Mouse (Mus musculus) limb, embryonic 14.5 days (tissue): ENCODE measurements at regions not wholly inside any gene's neighbourhood (a gene's known extent, or its start where the extent isn't known, plus 50 kb on each side); places are given as distances from the start of the nearest gene placed in this dataset.

Experiments
- ATAC-seq: fragments of 200-750 bp; cut with Nextera tagmentation; 2 replicates; pipeline ENCODE4 v1.8.0; 2017; ENCODE audit warnings: low read depth, moderate number of reproducible peaks, moderate TSS enrichment; ENCODE audit not compliant: low FRiP score
- DNase-seq: peaks from one replicate; pipeline ENCODE4 v3.0.0-alpha.2; 2015; ENCODE audit warnings: low spot score
- H3K27ac ChIP-seq: fragments of 300-500 bp; sonication (generic); replicated peaks from 2 replicates; pipeline ENCODE4 v1.5.1; 2014; ENCODE audit warnings: low read depth, mild to moderate bottlenecking, low read length, moderate library complexity, mixed read lengths
- H3K27me3 ChIP-seq: fragments of 300-500 bp; sonication (generic); 2 replicates; pipeline ENCODE4 v1.6.1; 2014; ENCODE audit warnings: low read length, mixed read lengths; ENCODE audit not compliant: control insufficient read depth, insufficient read depth
- H3K36me3 ChIP-seq: fragments of 300-500 bp; sonication (generic); 2 replicates; pipeline ENCODE4 v1.6.1; 2014; ENCODE audit warnings: mild to moderate bottlenecking, low read length, moderate library complexity, mixed read lengths; ENCODE audit not compliant: control insufficient read depth, insufficient read depth
- H3K4me1 ChIP-seq: fragments of 300-500 bp; sonication (generic); 2 replicates; pipeline ENCODE4 v1.6.1; 2014; ENCODE audit warnings: antibody characterized with exemption, low read length, mixed read lengths; ENCODE audit not compliant: control insufficient read depth, insufficient read depth
- H3K4me2 ChIP-seq: fragments of 300-500 bp; sonication (generic); replicated peaks from 2 replicates; pipeline ENCODE4 v1.6.1; 2014; ENCODE audit warnings: low read depth, mild to moderate bottlenecking, low read length, moderate library complexity; ENCODE audit not compliant: severe bottlenecking
- H3K4me3 ChIP-seq: fragments of 300-500 bp; sonication (generic); replicated peaks from 2 replicates; pipeline ENCODE4 v1.5.1; 2014; ENCODE audit warnings: low read length
- H3K9ac ChIP-seq: fragments of 300-500 bp; sonication (generic); 2 replicates; pipeline ENCODE4 v1.6.1; 2014; ENCODE audit warnings: mild to moderate bottlenecking, low read depth, low read length, moderate library complexity; ENCODE audit not compliant: severe bottlenecking
- H3K9me3 ChIP-seq: fragments of 300-500 bp; sonication (generic); 2 replicates; pipeline ENCODE4 v1.6.1; 2016; ENCODE audit warnings: low read length; ENCODE audit not compliant: control insufficient read depth
- POLR2A ChIP-seq: fragments of 200-500 bp; IDR thresholded peaks from 2 replicates; pipeline ENCODE4 v1.8.0; 2012; ENCODE audit warnings: inconsistent platforms, mild to moderate bottlenecking, moderate library complexity, borderline replicate concordance; ENCODE audit not compliant: insufficient read depth, insufficient read length; ENCODE audit errors: extremely low read depth
- WGBS: fragments of 180-500 bp; shearing (Covaris S2); extraction: QIAGEN DNeasy Blood & Tissue Kit; methylation state at CpG from one replicate; pipeline ENCODE4 v1.1.7; 2014; 5-methylcytosine and 5-hydroxymethylcytosine counted together

DNA sequence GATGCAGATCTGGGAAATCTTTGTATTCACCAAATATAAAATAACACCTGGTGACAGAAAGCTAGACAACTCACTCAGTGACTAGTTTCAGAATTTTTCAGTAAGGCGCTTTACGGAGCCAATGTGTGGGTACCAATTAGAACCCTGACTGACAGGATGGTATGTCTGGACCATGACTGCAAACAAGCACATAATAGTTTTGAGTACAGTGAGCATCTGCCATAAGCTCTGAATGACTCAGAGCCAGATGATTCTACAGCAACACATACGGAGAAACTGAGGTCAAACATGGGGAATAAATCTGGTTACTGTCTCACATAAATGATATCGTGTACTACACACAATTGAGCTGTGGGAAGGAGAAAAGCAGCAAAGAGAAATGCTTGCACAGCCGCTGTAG, 339.9 kb upstream of the Slc24a5 start:
- Histone ChIP-seq H3K4me2 (no peak overlapping the region), H3K27ac (no peak overlapping the region), H3K9ac (no peak overlapping the region), H3K4me3 (no peak overlapping the region), H3K27me3 (no peaks in the 10 kb centered on the region), H3K9me3 (no peaks in the 10 kb centered on the region), H3K36me3 (no peaks in the 10 kb centered on the region), H3K4me1 (no peaks in the 10 kb centered on the region; the same call in 1 of the 2 replicates)
- DNase-seq = no peak
- 86% methylated on average over 5 of the region's 5 CpGs for WGBS
- ATAC-seq = no peak
- no peak for TF ChIP-seq POLR2A

DNA sequence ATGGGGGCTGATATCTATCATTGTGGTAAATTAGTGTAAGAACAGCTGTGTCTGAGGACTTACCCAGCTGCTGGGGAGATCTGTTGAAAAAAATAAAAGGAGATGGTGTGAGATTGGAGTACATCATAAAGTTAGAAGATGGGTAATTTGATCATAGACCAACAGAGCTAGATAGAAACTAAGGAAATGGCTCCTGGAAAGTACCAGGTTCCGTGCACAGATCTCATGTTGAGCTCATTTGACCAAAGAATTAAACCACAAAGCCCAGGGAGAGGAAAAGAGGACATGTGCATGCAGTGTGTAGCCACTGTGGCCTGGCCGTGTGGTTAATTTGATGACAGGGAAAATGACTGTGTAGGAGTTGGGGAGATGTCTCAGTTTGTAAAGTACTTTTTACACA, 335.3 kb upstream of the Slc24a5 start:
- no peak for TF ChIP-seq POLR2A

DNA sequence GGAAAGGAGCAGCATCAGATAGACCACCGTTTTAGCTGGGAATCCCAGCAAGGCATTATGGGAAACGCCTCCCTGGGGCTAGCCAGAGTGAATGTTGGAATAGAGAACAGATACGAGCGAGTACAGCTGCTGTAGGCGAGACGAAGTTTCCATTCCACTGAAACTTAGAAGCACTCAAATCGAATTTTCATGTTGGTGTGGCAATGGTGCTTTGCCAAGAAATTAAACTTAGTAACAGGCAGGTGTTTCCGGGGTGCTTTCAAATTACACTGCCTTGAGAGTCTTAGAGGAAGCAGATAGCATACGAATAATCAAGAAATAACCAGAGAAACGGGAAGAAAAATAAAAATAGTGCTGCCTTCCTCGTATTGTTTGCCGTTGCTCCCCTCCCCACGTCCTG, 327.1 kb upstream of the Slc24a5 start:
- DNase-seq = no peak
- no peak overlapping the region for H3K4me2 ChIP-seq

More for the DNA sequence above, 335.3 kb upstream of the Slc24a5 start:
- Histone ChIP-seq H3K4me1 (no peaks in the 10 kb centered on the region; the same call in 1 of the 2 replicates), H3K9me3 (no peaks in the 10 kb centered on the region), H3K27ac (no peak overlapping the region), H3K9ac (no peak overlapping the region), H3K4me2 (no peak overlapping the region), H3K36me3 (no peaks in the 10 kb centered on the region), H3K4me3 (no peak overlapping the region), H3K27me3 (no peaks in the 10 kb centered on the region)
- ATAC-seq (no peak), DNase-seq (no peak)
- 68% methylated on average over 2 of the region's 2 CpGs for WGBS

DNA sequence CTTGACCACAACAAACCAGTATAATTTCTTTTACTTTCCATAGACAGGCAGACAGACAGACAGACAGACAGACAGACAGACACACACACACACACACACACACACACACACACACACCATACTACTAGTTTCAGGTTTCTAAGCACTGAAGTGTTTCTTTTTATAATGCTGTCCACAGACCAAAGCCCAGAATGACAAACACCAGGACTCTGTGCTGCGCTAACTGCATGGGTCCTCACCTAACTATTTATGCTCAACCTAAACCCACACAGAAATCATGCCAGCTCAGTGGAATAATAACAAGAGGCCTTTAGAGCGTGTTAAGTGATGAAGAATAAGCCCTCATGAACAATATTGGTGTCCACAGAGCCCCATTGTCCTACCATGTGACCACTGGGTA, 325.0 kb upstream of the Slc24a5 start:
- Histone ChIP-seq H3K4me2 (no peak overlapping the region), H3K27me3 (no peaks in the 10 kb centered on the region), H3K4me3 (no peak overlapping the region), H3K9ac (no peak overlapping the region), H3K9me3 (no peaks in the 10 kb centered on the region), H3K36me3 (no peaks in the 10 kb centered on the region), H3K4me1 (no peaks in the 10 kb centered on the region), H3K27ac (no peak overlapping the region)
- ATAC-seq (no peak), DNase-seq (no peak)
- WGBS = 80% methylated on average over 2 of the region's 2 CpGs
- no peak for TF ChIP-seq POLR2A

More for the DNA sequence above, 327.1 kb upstream of the Slc24a5 start:
- H3K9ac ChIP-seq = no peak overlapping the region
- 51% methylated on average over 13 of the region's 13 CpGs for WGBS
- no peaks in the 10 kb centered on the region for H3K27me3 ChIP-seq
- H3K36me3 ChIP-seq = no peaks in the 10 kb centered on the region
- no peak overlapping the region for H3K4me3 ChIP-seq
- ATAC-seq = no peak
- no peaks in the 10 kb centered on the region for H3K9me3 ChIP-seq
- TF ChIP-seq POLR2A = no peak
- H3K4me1 ChIP-seq = no peaks in the 10 kb centered on the region
- no peak overlapping the region for H3K27ac ChIP-seq

DNA sequence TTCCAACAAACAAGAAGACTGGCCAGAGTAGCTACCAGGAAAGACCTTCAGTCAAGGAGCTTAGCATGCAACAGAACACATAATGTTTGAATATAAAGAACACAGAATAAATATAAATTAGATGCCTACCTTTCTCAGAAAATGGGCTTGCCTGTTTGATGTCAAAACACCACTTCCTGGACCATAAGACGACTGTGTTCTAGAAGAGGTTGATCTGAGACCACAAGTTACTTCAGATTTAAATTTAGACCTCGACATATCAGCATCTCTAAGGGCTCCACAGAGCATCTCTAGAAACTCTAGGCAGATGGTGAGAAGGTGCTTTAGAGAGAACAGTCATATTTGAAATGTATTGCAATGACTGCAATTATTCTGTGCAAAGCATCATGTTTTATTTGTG, 322.9 kb upstream of the Slc24a5 start:
- H3K4me2 ChIP-seq = no peak overlapping the region
- H3K9ac ChIP-seq = no peak overlapping the region
- DNase-seq (no peak), ATAC-seq (no peak)
- no peak overlapping the region for H3K27ac ChIP-seq
- H3K36me3 ChIP-seq = no peaks in the 10 kb centered on the region
- H3K27me3 ChIP-seq = no peaks in the 10 kb centered on the region
- TF ChIP-seq POLR2A = no peak
- no peak overlapping the region for H3K4me3 ChIP-seq
- H3K9me3 ChIP-seq = no peaks in the 10 kb centered on the region
- H3K4me1 ChIP-seq = no peaks in the 10 kb centered on the region
- WGBS = 85% methylated on average over 2 of the region's 2 CpGs

DNA sequence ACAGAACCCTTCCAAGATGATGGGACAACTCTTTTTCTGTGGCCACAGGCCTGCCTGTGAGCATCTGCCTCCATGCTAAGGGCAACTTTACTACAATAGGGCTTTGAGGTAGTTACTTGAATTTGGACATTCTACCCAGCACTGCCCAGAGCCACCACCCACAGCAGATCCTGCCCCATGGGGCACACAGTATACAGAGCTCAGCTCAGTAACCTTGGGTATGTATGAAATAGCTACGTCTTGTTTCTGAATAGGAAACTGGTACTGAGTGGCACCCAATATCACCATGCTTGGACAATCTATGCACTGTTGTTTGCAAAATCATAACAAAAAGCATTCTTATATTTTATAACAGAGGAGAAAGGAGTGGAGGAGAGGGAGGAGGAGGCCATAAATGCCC, 320.8 kb upstream of the Slc24a5 start:
- no peak for DNase-seq
- H3K9ac ChIP-seq = no peak overlapping the region
- no peaks in the 10 kb centered on the region for H3K27me3 ChIP-seq
- no peak overlapping the region for H3K4me3 ChIP-seq
- 91% methylated on average over 1 of the region's 1 CpGs for WGBS
- H3K27ac ChIP-seq = no peak overlapping the region
- H3K9me3 ChIP-seq = no peaks in the 10 kb centered on the region
- H3K4me2 ChIP-seq = no peak overlapping the region
- no peaks in the 10 kb centered on the region for H3K4me1 ChIP-seq
- TF ChIP-seq POLR2A = no peak
- ATAC-seq = no peak
- no peaks in the 10 kb centered on the region for H3K36me3 ChIP-seq
